Mouse (Mus musculus) liver, embryonic 15.5 days (tissue): ENCODE results near the gene Fam160a1. TPM values are rescaled to one million over a fixed set of nuclear protein-coding genes. Genes with fewer than 3 reads are reported as not detected.

Source experiments
- ATAC-seq: fragments of 200-750 bp; cut with Nextera tagmentation; 2 replicates; pipeline ENCODE4 v1.8.0; 2017; ENCODE audit warnings: moderate number of reproducible peaks, mild to moderate bottlenecking, moderate library complexity; ENCODE audit not compliant: insufficient read depth
- H3K27ac ChIP-seq: fragments of 300-500 bp; sonication (generic); replicated peaks from 2 replicates; pipeline ENCODE4 v1.5.1; 2015; ENCODE audit warnings: mild to moderate bottlenecking, inconsistent platforms
- H3K27me3 ChIP-seq: fragments of 300-500 bp; sonication (generic); 2 replicates; pipeline ENCODE4 v1.6.1; 2015; ENCODE audit warnings: mild to moderate bottlenecking, inconsistent platforms
- H3K36me3 ChIP-seq: fragments of 300-500 bp; sonication (generic); replicated peaks from 2 replicates; pipeline ENCODE4 v1.6.1; 2015; ENCODE audit warnings: moderate library complexity, mild to moderate bottlenecking, inconsistent platforms
- H3K4me1 ChIP-seq: fragments of 300-500 bp; sonication (generic); replicated peaks from 2 replicates; pipeline ENCODE4 v1.6.1; 2015; ENCODE audit warnings: inconsistent platforms
- H3K4me2 ChIP-seq: fragments of 300-500 bp; sonication (generic); 2 replicates; pipeline ENCODE4 v1.6.1; 2015; ENCODE audit warnings: moderate library complexity, mild to moderate bottlenecking, inconsistent platforms
- H3K4me3 ChIP-seq: fragments of 300-500 bp; sonication (generic); replicated peaks from 2 replicates; pipeline ENCODE4 v1.5.1; 2015; ENCODE audit warnings: mild to moderate bottlenecking, inconsistent platforms
- H3K9ac ChIP-seq: fragments of 300-500 bp; sonication (generic); 2 replicates; pipeline ENCODE4 v1.6.1; 2015; ENCODE audit warnings: moderate library complexity, mild to moderate bottlenecking, inconsistent platforms
- H3K9me3 ChIP-seq: fragments of 300-500 bp; sonication (generic); replicated peaks from 2 replicates; pipeline ENCODE4 v1.6.1; 2016; ENCODE audit warnings: inconsistent platforms
- WGBS: fragments of 180-500 bp; shearing (Covaris S2); methylation state at CpG from one replicate; pipeline ENCODE4 v1.1.7; 2015; ENCODE audit warnings: mixed read lengths; ENCODE audit not compliant: insufficient replicate concordance; 5-methylcytosine and 5-hydroxymethylcytosine counted together
- polyA plus RNA-seq: library from polyadenylated mRNA; unstranded; fragments of >200 nt; fragmentation: Nextera tagmentation; extraction: Ambion mirVana; gene quantifications from 2 replicates; pipeline ENCODE4 v1.2.1, GENCODE M21; 2015

Gene Fam160a1
- polyA plus RNA-seq, 1 experiment from 2014 or later, result 0.30 TPM

- Histone ChIP-seq H3K27me3 (no peaks in the 10 kb centered on the region), H3K9me3 (no peaks in the 10 kb centered on the region), H3K4me1 (peaks cover 7% of the 10 kb centered on the region; the same call in 1 of the 2 replicates), H3K9ac (no peak overlapping the region), H3K4me2 (no peak overlapping the region), H3K4me3 (no peak overlapping the region), H3K36me3 (0 out of 2 replicates have a peak, but pooled peaks cover 5% of the 10 kb centered on the region), H3K27ac (no peak overlapping the region)
- 74% methylated on average over 3 of the region's 3 CpGs for WGBS
- ATAC-seq, result no peak
Measured at GRCm38 (mm10) chr3:85655538-85655937, 161.6 kb downstream of the Fam160a1 start.

GRCm38 (mm10) chr3:85652727-85653665 is 164.1 kb downstream of the Fam160a1 start:
- Histone ChIP-seq H3K9me3 (no peaks in the 10 kb centered on the region), H3K4me2 (no peak overlapping the region), H3K4me3 (no peak overlapping the region), H3K36me3 (peaks cover 10% of the 10 kb centered on the region; the same call in 1 of the 2 replicates), H3K4me1 (peaks cover 7% of the 10 kb centered on the region; the same call in 1 of the 2 replicates), H3K27me3 (no peaks in the 10 kb centered on the region), H3K27ac (no peak overlapping the region), H3K9ac (no peak overlapping the region)
- no peak for ATAC-seq
- WGBS, result 19% methylated on average over 4 of the region's 4 CpGs

GRCm38 (mm10) chr3:85649176-85649575 is 167.9 kb downstream of the Fam160a1 start:
- Histone ChIP-seq H3K9ac (no peak overlapping the region), H3K9me3 (no peaks in the 10 kb centered on the region), H3K4me2 (no peak overlapping the region), H3K4me1 (peaks cover 7% of the 10 kb centered on the region; the same call in 1 of the 2 replicates), H3K4me3 (no peak overlapping the region), H3K27ac (no peak overlapping the region), H3K36me3 (peaks cover 9% of the 10 kb centered on the region; the same call in 1 of the 2 replicates), H3K27me3 (no peaks in the 10 kb centered on the region)
- 84% methylated on average over 4 of the region's 4 CpGs for WGBS
- no peak for ATAC-seq

GRCm38 (mm10) chr3:85645517-85646004 is 171.5 kb downstream of the Fam160a1 start:
- Histone ChIP-seq H3K27ac (no peak overlapping the region), H3K4me2 (no peak overlapping the region), H3K9ac (no peak overlapping the region), H3K36me3 (peaks cover 5% of the 10 kb centered on the region; the same call in 1 of the 2 replicates), H3K9me3 (no peaks in the 10 kb centered on the region), H3K4me3 (no peak overlapping the region), H3K4me1 (no peaks in the 10 kb centered on the region), H3K27me3 (no peaks in the 10 kb centered on the region)
- no peak for ATAC-seq
- WGBS, result 74% methylated on average over 7 of the region's 7 CpGs

- H3K4me1 ChIP-seq, result no peaks in the 10 kb centered on the region
- ATAC-seq, result no peak
- H3K4me2 ChIP-seq, result no peak overlapping the region
- H3K36me3 ChIP-seq, result peaks cover 5% of the 10 kb centered on the region; the same call in 1 of the 2 replicates
- H3K27me3 ChIP-seq, result no peaks in the 10 kb centered on the region
- H3K9me3 ChIP-seq, result no peaks in the 10 kb centered on the region
- no peak overlapping the region for H3K27ac ChIP-seq
- WGBS, result 81% methylated on average over 3 of the region's 3 CpGs
- H3K4me3 ChIP-seq, result no peak overlapping the region
- no peak overlapping the region for H3K9ac ChIP-seq
Measured at GRCm38 (mm10) chr3:85644814-85645213, 172.3 kb downstream of the Fam160a1 start.

- H3K27ac ChIP-seq, result no peak overlapping the region
- H3K9me3 ChIP-seq, result no peaks in the 10 kb centered on the region
- no peaks in the 10 kb centered on the region for H3K4me1 ChIP-seq
- no peaks in the 10 kb centered on the region for H3K27me3 ChIP-seq
- ATAC-seq, result no peak
- no peaks in the 10 kb centered on the region for H3K36me3 ChIP-seq
- 54% methylated on average over 3 of the region's 3 CpGs for WGBS
- no peak overlapping the region for H3K4me2 ChIP-seq
- no peak overlapping the region for H3K4me3 ChIP-seq
- H3K9ac ChIP-seq, result no peak overlapping the region
Measured at GRCm38 (mm10) chr3:85641751-85642150, 175.3 kb downstream of the Fam160a1 start.

GRCm38 (mm10) chr3:85636716-85637447 is 180.2 kb downstream of the Fam160a1 start:
- H3K27me3 ChIP-seq, result no peaks in the 10 kb centered on the region
- H3K4me2 ChIP-seq, result no peak overlapping the region
- no peak for ATAC-seq
- 73% methylated on average over 5 of the region's 5 CpGs for WGBS
- H3K4me3 ChIP-seq, result no peak overlapping the region
- no peak overlapping the region for H3K27ac ChIP-seq
- H3K4me1 ChIP-seq, result no peaks in the 10 kb centered on the region
- H3K36me3 ChIP-seq, result no peaks in the 10 kb centered on the region
- no peaks in the 10 kb centered on the region for H3K9me3 ChIP-seq
- H3K9ac ChIP-seq, result no peak overlapping the region

- Histone ChIP-seq H3K27ac (no peak overlapping the region), H3K36me3 (no peaks in the 10 kb centered on the region), H3K4me1 (no peaks in the 10 kb centered on the region), H3K27me3 (no peaks in the 10 kb centered on the region), H3K9ac (no peak overlapping the region), H3K9me3 (no peaks in the 10 kb centered on the region), H3K4me2 (no peak overlapping the region), H3K4me3 (no peak overlapping the region)
- 78% methylated on average over 2 of the region's 2 CpGs for WGBS
- no peak for ATAC-seq
Measured at GRCm38 (mm10) chr3:85635591-85635990, 181.5 kb downstream of the Fam160a1 start.

- Histone ChIP-seq H3K36me3 (no peaks in the 10 kb centered on the region), H3K9me3 (no peaks in the 10 kb centered on the region), H3K9ac (no peak overlapping the region), H3K27ac (no peak overlapping the region), H3K4me3 (no peak overlapping the region), H3K4me1 (no peaks in the 10 kb centered on the region), H3K4me2 (no peak overlapping the region), H3K27me3 (no peaks in the 10 kb centered on the region)
- 41% methylated on average over 2 of the region's 2 CpGs for WGBS
- ATAC-seq, result no peak
Measured at GRCm38 (mm10) chr3:85635126-85635419, 182.0 kb downstream of the Fam160a1 start.

- H3K27ac ChIP-seq, result no peak overlapping the region
- no peaks in the 10 kb centered on the region for H3K36me3 ChIP-seq
- H3K9ac ChIP-seq, result no peak overlapping the region
- ATAC-seq, result no peak
- no peak overlapping the region for H3K4me3 ChIP-seq
- H3K27me3 ChIP-seq, result no peaks in the 10 kb centered on the region
- WGBS, result 86% methylated on average over 8 of the region's 8 CpGs
- no peak overlapping the region for H3K4me2 ChIP-seq
- H3K9me3 ChIP-seq, result no peaks in the 10 kb centered on the region
- H3K4me1 ChIP-seq, result no peaks in the 10 kb centered on the region
Measured at GRCm38 (mm10) chr3:85634389-85635125, 182.5 kb downstream of the Fam160a1 start.
